Mouse (Mus musculus): ENCODE measurements around the gene Olfr1223.
"Not testable (repeated sequence)": the region's sequence is repeated elsewhere in the genome, so short reads cannot be mapped to it uniquely, and the experiment has no call there.

DNA sequence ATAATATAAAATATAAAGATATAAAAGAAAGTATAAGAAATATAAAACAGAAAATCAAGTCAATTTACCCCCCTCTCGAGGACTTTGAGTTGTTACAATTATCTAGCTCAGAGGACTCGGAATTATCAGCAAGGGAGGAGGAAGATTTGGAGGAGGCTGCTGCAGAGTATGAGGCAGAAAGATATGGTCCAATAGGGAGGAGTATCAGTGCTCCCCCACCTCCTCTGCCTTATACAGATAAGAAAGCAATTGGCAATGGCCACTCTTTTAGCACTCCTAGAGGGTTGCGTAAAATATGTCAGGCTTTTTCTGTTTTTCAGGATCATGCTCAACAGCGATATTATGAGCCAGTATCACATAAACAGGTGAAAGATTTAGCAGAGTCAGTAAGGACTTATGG is 13.4 kb upstream of the Olfr1223 start:
- TF ChIP-seq POLR2A (IDR thresholded peaks at IDR 0.05; ENCODE audit: low read depth, low read length); CTCF (IDR thresholded peaks at IDR 0.05; ENCODE audit: extremely low read depth, insufficient read length, insufficient replicate concordance, low read depth, low read length): not testable (repeated sequence)
